Mouse (Mus musculus) G1E-ER4 (cell line): ENCODE results near the gene Ralgds. TPM values are rescaled to one million over a fixed set of nuclear protein-coding genes. Genes with fewer than 3 reads are reported as not detected.
A peak's percentile ranks its signal among the peaks of the same experiment; 100 is the strongest.

ENCODE experiments used
- GATA1 ChIP-seq: IDR thresholded peaks from one replicate; pipeline ENCODE4 v1.8.0; 2012; ENCODE audit warnings: low read length, inconsistent platforms
- polyA plus RNA-seq: library from polyadenylated mRNA; stranded (reverse); fragments of >175 nt; gene quantifications from 2 replicates; pipeline ENCODE4 v1.2.3, GENCODE M21; 2012

Ralgds gene
- polyA plus RNA-seq, 1 experiment: not detected

DNA sequence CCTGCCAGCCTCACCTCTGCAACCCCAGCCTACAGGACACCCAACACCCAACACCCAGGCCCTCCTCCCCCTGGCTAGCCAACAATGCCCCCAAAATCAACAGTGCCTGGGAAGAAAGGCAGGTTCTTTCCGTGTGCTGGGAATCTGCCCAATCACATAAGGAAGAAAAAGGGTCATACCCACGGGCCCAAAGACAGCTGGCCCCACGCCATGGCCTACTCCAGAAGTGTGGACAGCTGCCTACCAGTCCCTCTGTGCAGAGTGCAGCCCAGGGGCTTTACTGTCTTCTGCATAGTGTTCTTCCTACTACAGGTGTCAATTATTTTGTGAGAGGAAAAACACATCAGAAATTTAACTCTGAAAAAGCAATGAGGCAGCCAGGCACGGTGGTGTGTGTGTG, 62.4 kb downstream of the Ralgds start:
- TF ChIP-seq GATA1: no peak

DNA sequence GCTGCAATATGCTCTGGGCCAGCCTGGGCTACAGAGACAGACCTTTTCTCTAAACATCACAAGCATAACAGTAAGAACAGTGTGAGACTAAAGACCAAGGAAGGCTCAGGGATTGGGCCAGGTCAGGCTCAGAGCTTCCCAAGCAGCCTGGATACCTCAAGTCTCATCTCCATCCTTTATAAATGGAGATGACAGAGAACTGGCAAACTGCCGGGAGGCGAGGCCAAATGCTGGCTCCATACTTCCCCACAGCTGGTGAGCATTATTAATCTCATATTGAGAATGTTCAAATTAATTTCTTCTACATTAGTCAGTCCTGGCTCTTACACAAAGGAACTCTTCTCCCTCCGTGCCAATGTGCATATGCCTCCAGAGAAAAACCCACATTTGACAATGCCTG, 63.9 kb downstream of the Ralgds start:
- no peak for TF ChIP-seq GATA1

DNA sequence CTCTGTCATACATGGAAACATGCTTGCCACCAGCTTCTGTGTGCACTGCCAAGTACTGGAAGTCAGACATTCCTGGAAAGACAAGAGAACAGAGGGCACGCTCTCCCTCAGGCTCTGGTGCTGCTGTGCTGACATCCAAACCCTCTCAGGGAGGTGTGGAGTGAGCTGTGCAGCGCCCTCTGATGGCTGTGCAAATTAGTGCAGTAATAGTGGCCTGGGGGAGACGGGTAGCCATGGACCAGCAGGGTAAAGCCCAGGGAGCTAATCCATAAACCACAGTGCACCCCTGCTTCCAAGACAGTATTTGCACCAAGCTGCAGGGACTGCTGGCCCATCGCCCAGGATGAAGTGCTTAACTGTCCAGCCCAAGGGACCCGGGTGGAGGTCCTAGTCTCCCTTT, 65.1 kb downstream of the Ralgds start:
- no peak for TF ChIP-seq GATA1

DNA sequence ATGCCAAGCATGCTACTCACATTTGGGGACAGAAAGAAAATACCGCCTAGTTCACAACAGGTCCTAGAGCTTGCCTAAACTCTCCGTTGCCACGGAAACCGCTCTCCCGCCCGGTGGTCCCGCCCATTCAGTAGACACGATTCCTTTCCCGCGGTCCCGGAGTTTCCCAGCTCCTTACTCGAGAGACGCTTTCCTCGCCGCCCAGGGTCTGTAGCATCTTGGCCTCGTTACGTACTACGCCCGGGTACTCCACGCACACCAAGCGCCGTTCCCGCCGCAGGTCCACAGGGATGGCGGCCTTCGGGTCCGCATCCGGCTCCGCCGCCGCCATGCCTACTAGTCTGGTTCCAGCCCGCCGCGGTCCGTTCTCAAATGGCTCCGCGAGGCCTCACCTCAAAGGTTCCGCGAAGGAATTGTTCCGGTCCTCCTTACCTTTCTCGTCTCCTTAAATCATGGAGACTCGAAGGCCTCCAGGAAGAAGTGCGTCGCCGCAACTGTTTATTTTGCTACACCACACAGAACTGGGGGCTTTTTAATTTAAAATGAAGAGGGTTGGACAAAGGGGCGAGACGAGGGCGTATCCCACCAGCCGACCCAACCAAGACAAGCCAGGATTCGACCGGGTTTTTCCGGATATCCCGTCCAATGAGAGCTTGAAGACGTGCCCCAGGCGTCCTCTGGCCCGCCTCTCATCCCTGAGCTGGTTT, 69.9 kb downstream of the Ralgds start:
- no peak for TF ChIP-seq GATA1

DNA sequence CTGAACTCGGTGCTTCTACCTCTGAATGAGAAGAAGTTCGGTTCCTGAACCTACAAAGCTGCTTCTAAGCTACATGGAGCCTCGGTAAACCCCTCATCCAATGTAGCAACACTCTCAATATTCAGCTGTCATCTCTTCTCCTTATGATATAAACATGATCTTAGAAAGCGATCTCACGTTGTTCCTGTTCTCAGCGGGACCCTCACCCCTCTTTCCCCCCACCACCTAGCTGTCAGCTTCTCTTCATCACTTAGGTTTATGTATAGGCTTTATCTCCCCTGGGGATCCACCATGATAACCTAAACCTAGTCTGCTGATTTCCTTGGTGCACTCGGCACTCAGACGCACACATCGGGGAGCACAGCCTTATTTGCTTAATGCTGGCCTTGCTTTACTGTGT, 70.7 kb downstream of the Ralgds start, which contains the start of gene Gtf3c5:
Gene Gtf3c5 (minus strand): TSS at position 101 of the 400 bp plus-strand sequence.
- no peak for TF ChIP-seq GATA1

DNA sequence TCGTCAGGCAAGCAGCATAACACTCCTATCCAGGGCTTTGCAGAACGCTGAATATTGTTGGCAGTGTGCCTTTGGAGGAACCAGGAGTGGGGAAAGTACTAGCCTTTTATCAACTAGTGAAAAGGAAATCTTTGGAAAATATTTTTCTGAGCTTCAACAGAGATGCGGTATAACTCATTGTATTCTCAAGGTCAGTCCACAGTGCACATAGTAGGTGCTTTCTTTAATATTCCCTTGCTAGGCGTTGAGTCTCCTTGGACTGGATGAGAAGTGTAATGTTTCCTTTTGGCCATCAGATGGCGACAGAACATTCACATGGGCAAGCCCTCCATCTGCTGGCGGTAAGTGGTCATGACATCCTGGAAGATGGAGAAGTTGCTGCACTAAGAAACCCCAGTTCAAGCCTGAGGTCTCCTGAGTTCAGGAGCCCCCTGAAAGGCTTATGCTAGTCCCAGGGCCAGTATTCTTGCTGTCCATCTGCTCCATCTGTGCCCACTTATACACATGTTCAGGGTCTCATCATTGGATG, 72.2 kb downstream of the Ralgds start:
- TF ChIP-seq GATA1: no peak

DNA sequence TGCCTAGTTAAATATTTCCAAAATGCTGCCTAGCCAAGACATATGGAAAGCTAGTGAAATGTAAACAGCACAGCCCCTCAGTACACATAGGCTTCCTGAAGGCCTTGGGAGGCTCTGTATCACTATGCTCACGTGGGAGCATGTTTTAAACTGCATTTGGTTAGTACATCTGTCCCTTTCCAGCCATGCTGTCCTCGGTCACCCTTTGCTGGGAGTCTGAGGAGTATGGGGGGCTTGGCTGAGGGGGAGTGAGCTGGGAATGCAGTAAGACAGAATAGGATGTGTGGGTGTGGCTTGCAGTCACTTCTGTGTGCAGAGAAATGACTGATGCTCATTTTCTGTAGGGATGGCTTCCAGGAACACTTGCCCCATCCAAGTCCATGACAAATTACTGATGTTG, 72.8 kb downstream of the Ralgds start:
- no peak for TF ChIP-seq GATA1

DNA sequence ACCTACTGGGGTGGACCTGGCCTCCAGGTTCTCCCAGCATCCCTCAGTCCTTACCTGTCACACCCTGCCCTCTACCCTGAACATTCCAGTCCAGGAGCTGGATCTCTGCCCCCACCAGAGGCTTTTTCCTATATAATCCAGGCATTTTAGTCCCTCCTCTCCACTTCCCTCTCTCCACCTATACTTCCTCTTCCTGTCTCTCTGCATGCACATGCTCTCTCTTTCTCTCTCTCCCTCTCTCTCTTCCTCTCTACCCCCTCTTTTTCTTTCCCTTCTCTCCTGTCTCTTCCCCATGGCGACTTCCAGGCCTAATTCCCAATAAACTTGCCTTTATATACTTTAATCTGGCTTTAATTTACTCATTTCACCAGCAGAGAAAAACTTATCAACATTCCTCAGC, 75.6 kb downstream of the Ralgds start:
- no peak for TF ChIP-seq GATA1

DNA sequence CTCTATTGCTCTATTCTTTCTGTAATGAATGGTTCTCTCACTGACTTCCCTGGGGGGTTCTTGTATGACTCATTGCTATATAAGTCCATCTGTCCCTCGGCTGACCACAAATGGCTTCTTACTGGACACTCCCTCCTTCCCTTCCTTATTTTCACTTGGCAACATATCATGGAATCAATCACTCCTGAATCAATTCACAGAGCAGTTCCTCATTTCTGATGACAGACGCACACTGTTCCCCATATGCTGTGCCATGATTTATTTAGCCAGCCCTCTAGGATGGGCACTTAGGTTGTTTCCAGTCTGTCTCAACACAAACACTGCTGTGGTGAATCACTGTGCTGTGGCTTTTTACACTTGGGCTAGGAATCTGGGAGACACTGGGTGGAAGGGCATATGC, 78.6 kb downstream of the Ralgds start:
- no peak for TF ChIP-seq GATA1

DNA sequence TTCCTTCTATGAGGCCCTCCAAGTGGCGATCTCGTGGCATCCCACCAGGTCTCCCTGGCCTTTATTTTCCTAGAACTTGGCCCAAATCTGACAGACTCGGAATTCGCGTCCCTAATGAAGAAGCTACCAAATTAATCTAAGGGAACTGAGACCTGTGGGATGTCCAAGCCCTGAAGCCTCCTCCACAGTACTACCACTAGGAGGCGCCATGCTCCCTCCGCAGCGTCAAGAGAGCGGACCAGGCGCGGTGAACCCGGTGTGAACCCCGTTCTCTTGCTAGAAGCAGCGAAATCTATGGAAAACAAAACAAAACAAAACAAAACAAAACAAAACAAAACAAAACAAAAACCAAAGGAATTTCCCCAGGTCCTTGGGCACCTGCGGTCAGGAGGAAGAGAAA, 79.9 kb downstream of the Ralgds start:
- no peak for TF ChIP-seq GATA1

DNA sequence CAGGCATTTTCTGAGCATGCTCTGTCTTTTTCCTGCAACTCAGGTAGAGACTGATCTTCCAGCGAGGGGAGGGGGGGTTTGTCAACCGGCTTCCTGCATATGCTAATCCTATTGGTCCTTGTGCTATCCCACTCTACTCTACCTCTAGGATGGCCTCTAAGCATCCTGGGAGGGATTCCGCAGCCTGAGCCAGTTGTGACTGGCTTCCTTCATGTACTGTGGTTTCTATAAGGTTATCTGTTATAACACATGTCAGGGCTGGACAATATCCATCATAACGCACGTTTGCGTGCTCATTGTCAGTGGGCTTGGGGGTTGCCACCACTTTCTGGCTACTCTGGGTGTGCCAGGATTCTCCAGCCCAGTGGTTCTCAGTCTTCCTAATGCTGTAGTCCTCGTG, 83.1 kb downstream of the Ralgds start:
- peak; percentile 21 for TF ChIP-seq GATA1

DNA sequence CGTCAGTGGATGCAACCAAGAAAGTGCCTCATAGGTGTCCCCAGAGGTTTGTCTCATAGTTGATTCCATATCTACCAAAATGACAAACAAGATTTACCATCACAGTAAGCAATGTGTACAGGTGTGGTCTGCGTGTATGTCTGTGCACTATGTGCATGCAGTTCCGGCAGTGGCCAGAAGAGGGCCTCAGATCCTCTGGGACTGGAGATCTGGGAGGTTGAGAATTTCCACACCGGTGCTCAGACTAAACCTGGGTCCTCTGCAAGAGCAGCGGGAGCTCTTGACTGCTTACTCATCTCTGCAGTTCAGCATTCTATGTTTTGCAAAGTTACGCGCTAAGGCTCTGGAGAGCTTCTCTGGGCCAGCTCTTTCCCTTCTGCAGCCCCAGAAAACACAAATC, 84.1 kb downstream of the Ralgds start:
- no peak for TF ChIP-seq GATA1

DNA sequence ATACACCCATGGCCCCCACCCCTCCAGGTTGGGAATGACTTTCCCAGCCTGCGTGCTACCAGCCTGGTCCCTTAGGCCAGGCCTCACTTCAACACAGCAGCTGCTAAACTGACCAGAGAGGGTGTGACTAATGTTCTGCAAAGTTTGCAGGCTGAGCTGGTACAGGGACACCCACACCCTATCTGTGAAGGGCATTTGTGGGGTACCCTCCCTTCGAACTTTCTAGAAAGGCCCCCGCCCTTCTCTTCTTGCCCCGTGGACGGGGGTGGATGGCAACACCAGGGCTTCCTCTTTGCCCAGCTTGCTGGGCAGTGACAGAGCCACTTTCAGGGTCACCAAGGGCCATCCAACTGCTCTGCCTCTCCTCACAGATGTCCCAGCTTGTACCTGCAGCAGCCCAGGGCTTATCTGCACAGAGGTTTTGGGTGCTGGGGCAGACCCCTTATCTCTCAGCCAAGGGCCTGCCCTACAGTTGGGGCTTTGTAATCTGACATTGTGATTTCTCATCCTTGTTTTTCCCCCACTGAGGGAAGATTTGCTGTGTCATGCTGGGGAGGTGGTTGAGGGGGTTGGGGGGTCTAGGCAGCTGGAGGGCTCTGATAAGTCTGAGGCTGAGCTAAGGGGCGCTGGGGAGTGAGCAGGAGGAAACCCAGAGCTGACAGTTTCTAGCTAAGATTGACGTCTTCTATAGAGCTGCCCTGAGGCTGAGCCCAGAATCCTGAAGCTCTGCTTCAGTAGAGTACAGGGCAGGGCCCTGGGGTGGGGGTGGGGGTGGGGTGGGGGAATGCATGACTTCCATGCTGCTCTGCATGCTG, 85.0 kb downstream of the Ralgds start:
- TF ChIP-seq GATA1: peak; percentile 97

DNA sequence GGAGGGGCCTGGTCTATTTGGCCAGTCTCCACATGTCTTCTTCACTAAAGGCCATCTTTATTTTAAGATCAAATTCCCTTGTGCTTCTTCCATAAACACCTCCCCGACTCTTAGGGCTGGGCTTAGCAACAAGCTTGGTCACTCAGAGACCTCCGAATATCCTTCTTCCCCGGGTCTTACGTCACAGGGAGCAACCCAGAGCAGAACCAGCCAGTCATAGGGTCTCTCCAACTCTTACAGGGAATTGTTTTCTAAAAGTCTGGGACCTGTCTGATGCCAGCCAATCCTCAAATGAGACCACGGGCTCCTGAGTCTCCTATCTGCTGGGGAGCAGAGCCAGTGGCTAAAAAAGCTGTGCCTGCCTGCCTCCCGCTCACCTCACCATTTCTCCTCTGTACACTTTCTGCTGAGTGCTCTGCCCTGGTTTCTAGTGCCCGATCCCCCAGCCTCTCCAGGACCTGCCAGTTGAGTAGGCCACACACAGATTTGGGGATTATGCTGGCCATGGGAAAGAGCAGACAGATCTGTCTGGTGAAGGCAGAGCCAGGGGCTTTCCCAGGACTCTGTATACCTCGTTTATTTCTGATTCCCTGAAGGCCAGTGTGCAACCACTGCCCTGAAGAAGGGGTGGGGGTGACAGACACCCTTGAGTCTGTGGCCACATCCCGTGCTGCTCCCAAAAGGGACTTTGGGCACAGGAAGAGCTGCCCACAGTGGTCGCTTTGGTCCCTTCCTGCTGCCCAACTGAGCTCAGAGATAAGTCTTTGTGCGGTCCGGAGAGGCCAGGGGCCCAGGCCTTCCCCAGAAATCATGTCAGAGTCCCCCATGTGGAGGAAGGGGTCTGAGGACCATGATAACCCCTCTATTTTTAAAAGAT, 86.0 kb downstream of the Ralgds start:
- no peak for TF ChIP-seq GATA1

DNA sequence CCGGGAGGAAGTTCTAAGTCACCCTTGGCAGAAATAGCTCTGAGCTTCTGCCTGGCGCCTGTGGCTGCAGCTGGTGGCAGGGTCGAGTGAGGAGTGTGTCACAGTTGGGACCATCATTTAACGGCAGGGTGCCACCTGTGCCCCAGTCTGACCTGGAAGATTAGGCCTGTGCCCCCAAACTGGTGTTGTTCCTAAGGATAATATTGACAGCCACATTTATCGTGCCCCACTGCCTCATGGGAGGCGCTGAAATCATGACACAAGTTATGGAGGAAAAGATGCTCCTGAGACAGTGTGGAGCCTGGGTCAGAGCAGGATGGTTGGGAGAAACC, 86.6 kb downstream of the Ralgds start:
- TF ChIP-seq GATA1: no peak
